Mouse (Mus musculus) urinary bladder, postnatal 10 days (tissue): ENCODE results near the gene Wbp1.

Experiments used
- DNase-seq: peaks from one replicate; pipeline ENCODE4 v3.0.0; 2022; ENCODE audit warnings: low spot score

The Wbp1 gene

GRCm38 (mm10) chr6:83083497-83083896 lies 37.9 kb downstream of the Wbp1 start:
- no peak for DNase-seq

DNA sequence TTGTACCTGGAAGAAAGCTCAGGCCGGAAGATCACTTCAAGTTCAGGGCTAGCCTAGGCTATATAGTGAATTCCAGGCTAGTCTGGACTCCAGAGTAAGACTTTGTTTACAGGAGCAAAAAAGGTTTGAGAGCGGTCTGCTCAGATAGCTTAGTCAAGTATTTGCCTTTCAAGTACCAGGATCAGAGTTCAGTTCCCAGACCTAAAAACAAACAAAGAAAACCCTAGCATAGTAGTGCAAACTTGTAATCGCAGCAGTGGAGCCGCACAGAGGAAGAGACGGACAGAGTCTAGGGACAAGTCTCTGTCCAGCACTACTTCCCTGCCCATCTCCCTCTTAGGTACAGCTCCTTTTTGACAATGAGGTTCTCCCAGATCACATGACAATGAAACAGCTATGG lies 41.1 kb downstream of the Wbp1 start:
- DNase-seq = no peak

- peak; percentile 96 for DNase-seq
Measured at GRCm38 (mm10) chr6:83078324-83078858, 43.0 kb downstream of the Wbp1 start.

GRCm38 (mm10) chr6:83077630-83078323 lies 43.6 kb downstream of the Wbp1 start, which contains the start of gene Pcgf1:
TSS of gene Pcgf1 (plus strand) at chr6:83077869.
- no peak for DNase-seq

- no peak for DNase-seq
Measured at GRCm38 (mm10) chr6:83074979-83075378, 46.4 kb downstream of the Wbp1 start.

GRCm38 (mm10) chr6:83071220-83071619 lies 50.1 kb downstream of the Wbp1 start:
- no peak for DNase-seq

GRCm38 (mm10) chr6:83070311-83071219 lies 50.8 kb downstream of the Wbp1 start:
- no peak for DNase-seq

GRCm38 (mm10) chr6:83070247-83070310 lies 51.3 kb downstream of the Wbp1 start, which contains the start of gene Tlx2:
TSS of gene Tlx2 (minus strand) at chr6:83070293.
- DNase-seq = no peak

DNA sequence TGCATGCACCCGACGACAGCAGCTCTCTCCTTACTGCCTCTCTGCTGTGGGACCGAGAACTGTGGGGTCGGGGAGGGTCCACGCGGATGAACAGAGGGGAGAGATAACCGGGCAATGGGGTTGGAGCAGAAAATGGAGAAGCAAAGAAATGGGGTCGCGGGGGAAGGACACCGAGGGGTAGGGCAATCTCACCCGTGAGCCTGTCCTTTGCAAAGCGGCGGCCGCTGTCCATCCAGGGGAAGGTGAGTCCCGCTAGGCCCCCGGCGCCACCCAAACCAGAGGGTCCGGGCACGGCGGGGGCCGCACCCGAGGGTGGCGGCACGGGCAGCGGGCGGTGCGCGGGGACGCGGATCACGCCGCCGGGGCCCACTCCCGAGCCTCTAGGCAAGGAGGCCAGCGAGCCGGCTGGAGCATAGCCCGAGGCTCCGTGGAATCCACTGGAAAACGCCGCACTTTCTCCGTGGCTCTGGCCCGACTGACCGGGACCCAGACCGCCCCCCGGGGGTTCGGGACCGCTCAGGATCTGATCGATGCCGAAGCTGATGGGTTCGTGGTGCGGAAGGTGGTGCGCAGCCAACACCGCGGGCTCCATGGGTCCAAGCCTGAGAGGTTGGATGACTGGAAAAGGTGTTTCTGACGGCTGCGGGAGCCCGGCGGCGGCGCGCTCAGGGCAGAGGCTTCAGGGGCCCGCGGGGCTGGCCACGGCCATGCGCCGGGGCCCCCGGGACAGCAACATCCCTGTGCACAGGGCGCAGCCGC lies 51.7 kb downstream of the Wbp1 start:
- no peak for DNase-seq
